Mouse (Mus musculus) lung, embryonic 16.5 days (tissue): ENCODE measurements around the gene Rpl7a. TPM values are rescaled to one million over a fixed set of nuclear protein-coding genes. Genes with fewer than 3 reads are reported as not detected.
"Not testable (repeated sequence)": the region's sequence is repeated elsewhere in the genome, so short reads cannot be mapped to it uniquely, and the experiment has no call there.

Experiments
- ATAC-seq: fragments of 200-750 bp; cut with Nextera tagmentation; 2 replicates; pipeline ENCODE4 v1.8.0; 2017; ENCODE audit warnings: low read depth, mild to moderate bottlenecking, moderate library complexity
- H3K27ac ChIP-seq: fragments of 300-500 bp; sonication (generic); 2 replicates; pipeline ENCODE4 v1.5.1; 2014; ENCODE audit warnings: mild to moderate bottlenecking, control low read depth, low read length
- H3K27me3 ChIP-seq: fragments of 300-500 bp; sonication (generic); 2 replicates; pipeline ENCODE4 v1.6.1; 2014; ENCODE audit warnings: low read depth, low read length, mixed read lengths; ENCODE audit not compliant: control insufficient read depth, insufficient read depth
- H3K36me3 ChIP-seq: fragments of 300-500 bp; sonication (generic); 2 replicates; pipeline ENCODE4 v1.6.1; 2014; ENCODE audit warnings: low read length; ENCODE audit not compliant: control insufficient read depth, insufficient read depth
- H3K4me1 ChIP-seq: fragments of 300-500 bp; sonication (generic); replicated peaks from 2 replicates; pipeline ENCODE4 v1.6.1; 2014; ENCODE audit warnings: low read length, mixed read lengths; ENCODE audit not compliant: control insufficient read depth, insufficient read depth
- H3K4me2 ChIP-seq: fragments of 300-500 bp; sonication (generic); 2 replicates; pipeline ENCODE4 v1.6.1; 2014; ENCODE audit warnings: low read depth, low read length, control low read depth
- H3K4me3 ChIP-seq: fragments of 300-500 bp; sonication (generic); 2 replicates; pipeline ENCODE4 v1.5.1; 2014; ENCODE audit warnings: mild to moderate bottlenecking, low read length, control low read depth
- H3K9ac ChIP-seq: fragments of 300-500 bp; sonication (generic); 2 replicates; pipeline ENCODE4 v1.6.1; 2014; ENCODE audit warnings: low read length, control low read depth
- H3K9me3 ChIP-seq: fragments of 300-500 bp; sonication (generic); 2 replicates; pipeline ENCODE4 v1.6.1; 2016; ENCODE audit warnings: low read length; ENCODE audit not compliant: control insufficient read depth
- WGBS: fragments of 180-500 bp; shearing (Covaris S2); extraction: QIAGEN DNeasy Blood & Tissue Kit; methylation state at CpG from one replicate; pipeline ENCODE4 v1.1.7; 2014; 5-methylcytosine and 5-hydroxymethylcytosine counted together
- polyA plus RNA-seq: library from polyadenylated mRNA; unstranded; fragments of >200 nt; fragmentation: Nextera tagmentation; extraction: Ambion mirVana; gene quantifications from 2 replicates; pipeline ENCODE4 v1.2.1, GENCODE M21; 2015

Gene Rpl7a
- polyA plus RNA-seq = 578 and 617 TPM in 2 replicates

DNA sequence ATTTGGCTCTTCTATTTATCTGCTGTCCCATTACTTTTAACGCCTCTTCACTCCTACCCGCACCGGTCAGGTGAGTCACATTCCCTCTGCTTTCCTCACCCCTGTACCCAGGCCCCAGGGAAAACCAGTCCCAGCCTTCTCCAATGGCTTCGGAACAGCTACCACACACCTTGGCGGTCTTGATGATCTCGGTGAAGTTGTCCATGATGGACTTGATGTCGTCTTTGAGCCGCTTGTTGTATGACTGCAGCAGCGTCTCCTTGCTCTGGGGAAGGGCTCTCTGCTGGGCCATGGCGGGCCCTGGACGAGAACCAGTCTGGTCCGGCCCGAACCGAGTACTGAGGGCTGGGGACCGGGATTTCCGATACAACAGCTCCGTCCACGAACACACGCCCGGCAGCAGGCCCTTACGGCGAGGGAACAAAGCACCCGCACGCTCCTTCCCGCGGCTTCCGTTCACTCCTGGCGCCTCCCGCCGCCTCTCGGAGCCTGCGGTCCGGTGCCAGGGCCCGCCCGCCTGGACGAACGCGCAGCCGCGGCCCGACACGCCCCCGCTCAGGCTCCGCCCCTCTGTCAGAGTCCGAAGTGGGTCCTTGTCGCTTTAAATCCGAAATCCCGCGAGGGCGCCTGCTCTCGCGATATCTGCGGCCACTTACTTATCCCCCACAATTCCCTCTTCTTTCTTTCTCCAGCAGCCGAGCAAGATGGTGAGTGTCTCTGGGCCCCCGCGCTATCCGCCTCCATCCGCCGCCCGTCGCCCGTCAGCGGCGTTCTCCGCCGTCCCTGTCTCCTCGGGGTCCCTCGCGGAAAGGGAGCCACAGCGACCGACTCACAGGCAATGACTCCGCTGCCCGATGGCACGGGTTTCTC lies at the start of gene Rpl7a, which contains the start of gene Med22:
Rpl7a (plus strand) TSS at position 641 of the 870 bp plus-strand sequence.
Med22 (minus strand) TSS at position 554 of the 870 bp plus-strand sequence.
- Histone ChIP-seq H3K4me1 (peaks cover 25% of the 10 kb centered on the region), H3K9ac (peak within 1 kb of the TSS; percentile 91), H3K9me3 (no peaks in the 10 kb centered on the region), H3K27me3 (no peaks in the 10 kb centered on the region), H3K36me3 (peaks cover 47% of the 10 kb centered on the region), H3K4me3 (peak within 1 kb of the TSS; percentile 75), H3K4me2 (peak within 1 kb of the TSS; percentile 95), H3K27ac (peak within 1 kb of the TSS; percentile 88)
- ATAC-seq = peak; percentile 96
- WGBS = under 1% methylated on average over 74 of the region's 74 CpGs

GRCm38 (mm10) chr2:26862856-26863255 lies 47.7 kb upstream of the Rpl7a start:
- no peaks in the 10 kb centered on the region for H3K4me1 ChIP-seq
- H3K4me3 ChIP-seq = no peak overlapping the region
- no peaks in the 10 kb centered on the region for H3K36me3 ChIP-seq
- H3K27me3 ChIP-seq = no peaks in the 10 kb centered on the region
- ATAC-seq = no peak
- 75% methylated on average over 3 of the region's 3 CpGs for WGBS
- no peak overlapping the region for H3K9ac ChIP-seq
- no peak overlapping the region for H3K27ac ChIP-seq
- no peak overlapping the region for H3K4me2 ChIP-seq
- H3K9me3 ChIP-seq = no peaks in the 10 kb centered on the region

DNA sequence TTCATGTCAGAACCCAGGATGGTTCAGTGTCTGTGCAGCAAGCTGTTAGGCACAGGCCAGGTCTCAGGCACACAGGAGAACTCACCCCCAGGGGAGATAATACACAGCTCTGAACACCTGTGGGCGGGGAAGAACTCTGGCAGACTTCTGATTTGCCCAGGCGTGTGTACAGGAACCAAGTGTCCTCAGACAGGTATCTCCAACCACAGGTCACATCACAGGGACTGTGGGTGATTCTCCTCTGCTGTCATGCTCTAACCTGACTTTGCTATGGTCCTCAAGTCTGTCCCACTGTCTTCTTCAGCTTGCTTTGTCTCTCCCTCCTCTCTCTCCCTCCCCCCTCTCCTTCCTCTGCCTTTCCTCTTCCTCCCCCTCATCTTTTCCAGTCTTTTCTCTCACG lies 45.7 kb upstream of the Rpl7a start, which contains the start of gene Abo:
Abo (minus strand) TSS at position 101 of the 400 bp plus-strand sequence.
- 44% methylated on average over 3 of the region's 3 CpGs for WGBS
- no peaks in the 10 kb centered on the region for H3K27me3 ChIP-seq
- H3K9ac ChIP-seq = no peak within 1 kb of the TSS
- H3K4me1 ChIP-seq = no peaks in the 10 kb centered on the region
- H3K9me3 ChIP-seq = no peaks in the 10 kb centered on the region
- H3K36me3 ChIP-seq = no peaks in the 10 kb centered on the region
- H3K4me3 ChIP-seq = no peak within 1 kb of the TSS
- H3K27ac ChIP-seq = no peak within 1 kb of the TSS
- no peak within 1 kb of the TSS for H3K4me2 ChIP-seq
- ATAC-seq = no peak

DNA sequence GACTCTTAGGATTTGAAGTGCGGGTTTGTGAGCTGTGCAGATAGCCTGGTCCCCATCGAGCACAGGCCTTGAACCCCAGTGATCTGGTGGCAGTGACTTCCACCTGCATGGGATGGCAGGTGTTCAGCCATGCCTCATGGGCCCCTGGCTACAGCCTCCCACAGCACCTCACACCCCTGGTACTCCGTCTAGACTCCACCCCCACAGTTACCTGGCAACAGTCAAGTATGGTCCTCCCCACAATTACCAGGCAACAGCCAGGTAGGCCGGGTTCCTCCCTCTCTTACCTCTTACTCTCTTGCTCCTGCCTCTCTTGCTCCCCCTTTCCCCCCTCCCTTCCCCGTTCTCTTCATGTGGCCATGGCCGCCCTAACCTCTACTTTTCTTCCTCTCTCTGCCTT lies 39.9 kb upstream of the Rpl7a start:
- H3K4me2 ChIP-seq = no peak overlapping the region
- no peaks in the 10 kb centered on the region for H3K9me3 ChIP-seq
- no peak overlapping the region for H3K4me3 ChIP-seq
- ATAC-seq = no peak
- WGBS = 36% methylated on average over 6 of the region's 6 CpGs
- H3K36me3 ChIP-seq = no peaks in the 10 kb centered on the region
- H3K27me3 ChIP-seq = no peaks in the 10 kb centered on the region
- no peak overlapping the region for H3K9ac ChIP-seq
- H3K4me1 ChIP-seq = no peaks in the 10 kb centered on the region
- H3K27ac ChIP-seq = no peak overlapping the region

GRCm38 (mm10) chr2:26878571-26878970 lies 32.0 kb upstream of the Rpl7a start:
- H3K4me2 ChIP-seq = no peak overlapping the region
- peaks cover 3% of the 10 kb centered on the region; the same call in 1 of the 2 replicates for H3K9me3 ChIP-seq
- H3K27ac ChIP-seq = no peak overlapping the region
- no peak for ATAC-seq
- no peaks in the 10 kb centered on the region for H3K4me1 ChIP-seq
- no peaks in the 10 kb centered on the region for H3K27me3 ChIP-seq
- no peaks in the 10 kb centered on the region for H3K36me3 ChIP-seq
- H3K4me3 ChIP-seq = no peak overlapping the region
- no peak overlapping the region for H3K9ac ChIP-seq

- not testable (repeated sequence) for ATAC-seq, H3K9ac ChIP-seq, H3K27ac ChIP-seq, H3K27me3 ChIP-seq, H3K4me1 ChIP-seq, H3K36me3 ChIP-seq, H3K4me3 ChIP-seq, H3K4me2 ChIP-seq, H3K9me3 ChIP-seq
- 84% methylated on average over 2 of the region's 2 CpGs for WGBS
Measured at GRCm38 (mm10) chr2:26885541-26885940, 25.0 kb upstream of the Rpl7a start.

- 73% methylated on average over 4 of the region's 4 CpGs for WGBS
- H3K4me1 ChIP-seq, ATAC-seq: not testable (repeated sequence)
Measured at GRCm38 (mm10) chr2:26886170-26886569, 24.4 kb upstream of the Rpl7a start.

GRCm38 (mm10) chr2:26895898-26896297 lies 14.7 kb upstream of the Rpl7a start:
- Histone ChIP-seq H3K4me3 (no peak overlapping the region), H3K4me2 (no peak overlapping the region), H3K27ac (no peak overlapping the region), H3K9me3 (no peaks in the 10 kb centered on the region), H3K27me3 (no peaks in the 10 kb centered on the region), H3K36me3 (peaks cover 57% of the 10 kb centered on the region), H3K4me1 (no peaks in the 10 kb centered on the region), H3K9ac (no peak overlapping the region)
- no peak for ATAC-seq
- WGBS = 84% methylated on average over 4 of the region's 4 CpGs

More at GRCm38 (mm10) chr2:26886170-26886569, 24.4 kb upstream of the Rpl7a start:
- H3K4me3 ChIP-seq, H3K9me3 ChIP-seq, H3K27me3 ChIP-seq, H3K27ac ChIP-seq, H3K9ac ChIP-seq, H3K4me2 ChIP-seq: not testable (repeated sequence)
- H3K36me3 ChIP-seq = peaks cover 11% of the 10 kb centered on the region

DNA sequence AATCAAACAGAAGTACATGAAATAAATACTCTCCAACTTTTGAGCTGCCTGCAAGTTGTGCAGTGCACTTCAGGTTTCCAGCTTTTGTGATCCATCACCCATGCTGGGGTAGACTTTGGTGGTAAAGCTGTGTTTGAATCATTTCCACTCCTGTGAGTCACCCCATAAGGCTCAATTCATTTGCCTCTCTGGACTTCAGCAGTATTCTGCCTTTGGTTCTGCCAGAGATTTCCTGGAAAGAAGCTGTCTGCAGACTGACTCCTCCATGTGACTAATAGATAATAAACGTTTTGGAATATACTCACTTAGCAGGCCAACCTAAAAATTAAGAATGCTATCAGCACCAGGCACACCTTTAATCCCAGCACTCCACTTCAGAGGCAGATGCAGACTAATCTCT lies 9.8 kb upstream of the Rpl7a start:
- no peaks in the 10 kb centered on the region for H3K27me3 ChIP-seq
- 61% methylated on average over 1 of the region's 1 CpGs for WGBS
- H3K27ac ChIP-seq = no peak overlapping the region
- H3K4me3 ChIP-seq = no peak overlapping the region
- peaks cover 18% of the 10 kb centered on the region for H3K4me1 ChIP-seq
- no peak overlapping the region for H3K4me2 ChIP-seq
- no peaks in the 10 kb centered on the region for H3K9me3 ChIP-seq
- H3K9ac ChIP-seq = no peak overlapping the region
- peaks cover 31% of the 10 kb centered on the region for H3K36me3 ChIP-seq
- ATAC-seq = no peak
